Mouse (Mus musculus) MEL (cell line): ENCODE results near the gene Pls3. TPM values are rescaled to one million over a fixed set of nuclear protein-coding genes. Genes with fewer than 3 reads are reported as not detected.
A peak's percentile ranks its signal among the peaks of the same experiment; 100 is the strongest.

Source experiments
- DNase-seq: peaks from one replicate; pipeline ENCODE4 v3.0.0; 2011; ENCODE audit warnings: low read depth, low spot score
- H3K27ac ChIP-seq: 2 replicates; pipeline ENCODE4 v1.5.1; 2012; ENCODE audit warnings: low read depth, mild to moderate bottlenecking, control low read depth, low read length, moderate library complexity; ENCODE audit not compliant: control insufficient read depth
- H3K27me3 ChIP-seq, 2 experiments: fragments of 150-350 bp in 1 of 2; sonication (generic) in 1 of 2; 2 replicates each; pipeline ENCODE4 v1.6.1; 2012; ENCODE audit warnings: low read length in 2 of 2, mild to moderate bottlenecking in 2 of 2, improper control_type of control experiment in 1 of 2, moderate library complexity in 1 of 2; ENCODE audit not compliant: insufficient read depth in 2 of 2, control insufficient read depth in 1 of 2
- H3K36me3 ChIP-seq, 2 experiments: 2 replicates each; pipeline ENCODE4 v1.6.1; 2012 to 2014; ENCODE audit warnings: low read length in 2 of 2, improper control_type of control experiment in 1 of 2, inconsistent platforms in 1 of 2, mild to moderate bottlenecking in 1 of 2; ENCODE audit not compliant: insufficient read depth in 2 of 2, control insufficient read depth in 1 of 2
- H3K4me1 ChIP-seq, 2 experiments: fragments of 150-350 bp in 1 of 2; sonication (generic) in 1 of 2; 2 replicates each; pipeline ENCODE4 v1.6.1; 2012; ENCODE audit warnings: low read length in 2 of 2, improper control_type of control experiment in 1 of 2, mild to moderate bottlenecking in 1 of 2; ENCODE audit not compliant: insufficient read depth in 2 of 2, control insufficient read depth in 1 of 2
- H3K4me3 ChIP-seq, 2 experiments: fragments of 150-350 bp in 1 of 2; sonication (generic) in 1 of 2; 2 replicates each; pipeline ENCODE4 v1.5.1; 2012; ENCODE audit warnings: low read depth in 2 of 2, low read length in 2 of 2, mild to moderate bottlenecking in 2 of 2, moderate library complexity in 2 of 2, control low read depth in 1 of 2, improper control_type of control experiment in 1 of 2; ENCODE audit not compliant: control insufficient read depth in 1 of 2, insufficient read depth in 1 of 2
- H3K79me2 ChIP-seq: 2 replicates; pipeline ENCODE4 v1.6.1; 2012; ENCODE audit warnings: mild to moderate bottlenecking, low read length, moderate library complexity; ENCODE audit not compliant: control insufficient read depth, poor library complexity, insufficient read depth
- H3K9ac ChIP-seq: 2 replicates; pipeline ENCODE4 v1.6.1; 2012; ENCODE audit warnings: low read depth, mild to moderate bottlenecking, control low read depth, low read length, moderate library complexity; ENCODE audit not compliant: control insufficient read depth, poor library complexity, severe bottlenecking
- H3K9me3 ChIP-seq: fragments of 150-350 bp; sonication (generic); replicated peaks from 2 replicates; pipeline ENCODE4 v1.6.1; 2012; ENCODE audit warnings: mild to moderate bottlenecking, low read length, improper control_type of control experiment, moderate library complexity; ENCODE audit not compliant: insufficient read depth
- BHLHE40 ChIP-seq: IDR thresholded peaks from 2 replicates; pipeline ENCODE4 v1.6.1; 2012; ENCODE audit warnings: low read depth, mild to moderate bottlenecking, inconsistent platforms, low read length, improper control_type of control experiment, borderline replicate concordance
- CHD1 ChIP-seq: IDR thresholded peaks from 2 replicates; pipeline ENCODE4 v1.6.1; 2012; ENCODE audit warnings: low read depth, mild to moderate bottlenecking, inconsistent platforms, low read length, improper control_type of control experiment
- CHD2 ChIP-seq: IDR thresholded peaks from 2 replicates; pipeline ENCODE4 v1.6.1; 2011; ENCODE audit warnings: low read length, improper control_type of control experiment
- CTCF ChIP-seq, 3 experiments: IDR thresholded peaks in 2 of 3; conservative IDR thresholded peaks in 1 of 3; 2 replicates each; pipeline ENCODE4 v1.5.1; 2011 to 2012; ENCODE audit warnings: low read length in 3 of 3, low read depth in 2 of 3, mild to moderate bottlenecking in 2 of 3, improper control_type of control experiment in 1 of 3, inconsistent platforms in 1 of 3, mixed read lengths in 1 of 3, moderate library complexity in 1 of 3; ENCODE audit not compliant: control insufficient read depth in 1 of 3, insufficient read depth in 1 of 3, poor library complexity in 1 of 3, severe bottlenecking in 1 of 3
- E2F4 ChIP-seq: IDR thresholded peaks from 2 replicates; pipeline ENCODE4 v1.6.1; 2011; ENCODE audit warnings: low read depth, low read length, improper control_type of control experiment, borderline replicate concordance
- EP300 ChIP-seq, 2 experiments: IDR thresholded peaks; 2 replicates each; pipeline ENCODE4 v1.6.1; 2011; ENCODE audit warnings: improper control_type of control experiment in 2 of 2, low read length in 2 of 2, low read depth in 1 of 2, mild to moderate bottlenecking in 1 of 2
- ETS1 ChIP-seq: IDR thresholded peaks from 2 replicates; pipeline ENCODE4 v1.6.1; 2012; ENCODE audit warnings: low read depth, mild to moderate bottlenecking, inconsistent platforms, low read length, improper control_type of control experiment, moderate library complexity
- GABPA ChIP-seq: IDR thresholded peaks from 2 replicates; pipeline ENCODE4 v1.6.1; 2012; ENCODE audit warnings: low read depth, mild to moderate bottlenecking, inconsistent platforms, low read length, improper control_type of control experiment, moderate library complexity
- GATA1 ChIP-seq: IDR thresholded peaks from 2 replicates; pipeline ENCODE4 v1.6.1; 2011; ENCODE audit warnings: low read depth, low read length, improper control_type of control experiment
- MAFK ChIP-seq: IDR thresholded peaks from 2 replicates; pipeline ENCODE4 v1.6.1; 2011; ENCODE audit warnings: low read depth, mild to moderate bottlenecking, low read length, improper control_type of control experiment, borderline replicate concordance
- MAX ChIP-seq: IDR thresholded peaks from 2 replicates; pipeline ENCODE4 v1.6.1; 2011; ENCODE audit warnings: low read length, improper control_type of control experiment
- MEF2A ChIP-seq: IDR thresholded peaks from 2 replicates; pipeline ENCODE4 v1.6.1; 2014; ENCODE audit warnings: low read depth, mild to moderate bottlenecking, inconsistent platforms, low read length, improper control_type of control experiment; ENCODE audit not compliant: poor library complexity, insufficient replicate concordance, severe bottlenecking; ENCODE audit errors: extremely low read depth
- MYB ChIP-seq: IDR thresholded peaks from 2 replicates; pipeline ENCODE4 v1.6.1; 2011; ENCODE audit warnings: mild to moderate bottlenecking, low read depth, low read length, improper control_type of control experiment
- POLR2AphosphoS2 ChIP-seq: IDR thresholded peaks from 2 replicates; pipeline ENCODE4 v1.6.1; 2011; ENCODE audit warnings: low read length, improper control_type of control experiment
- RCOR1 ChIP-seq: IDR thresholded peaks from 2 replicates; pipeline ENCODE4 v1.6.1; 2012; ENCODE audit warnings: low read depth, mild to moderate bottlenecking, inconsistent platforms, low read length, improper control_type of control experiment
- SIN3A ChIP-seq: IDR thresholded peaks from 2 replicates; pipeline ENCODE4 v1.6.1; 2012; ENCODE audit warnings: low read length, improper control_type of control experiment, inconsistent platforms
- SMC3 ChIP-seq: IDR thresholded peaks from 2 replicates; pipeline ENCODE4 v1.6.1; 2011; ENCODE audit warnings: low read depth, low read length, improper control_type of control experiment
- TAL1 ChIP-seq: IDR thresholded peaks from 2 replicates; pipeline ENCODE4 v1.6.1; 2012; ENCODE audit warnings: mild to moderate bottlenecking, inconsistent platforms, low read length, moderate library complexity, mixed read lengths
- TBP ChIP-seq: IDR thresholded peaks from 2 replicates; pipeline ENCODE4 v1.8.0; 2011; ENCODE audit warnings: low read depth, low read length, improper control_type of control experiment
- TCF12 ChIP-seq: IDR thresholded peaks from 2 replicates; pipeline ENCODE4 v1.6.1; 2014; ENCODE audit warnings: low read depth, mild to moderate bottlenecking, inconsistent platforms, low read length, improper control_type of control experiment, moderate library complexity
- USF1 ChIP-seq: IDR thresholded peaks from 2 replicates; pipeline ENCODE4 v1.6.1; 2014; ENCODE audit warnings: low read depth, mild to moderate bottlenecking, inconsistent platforms, low read length, improper control_type of control experiment, moderate library complexity
- USF2 ChIP-seq, 2 experiments: IDR thresholded peaks; 2 replicates each; pipeline ENCODE4 v1.6.1; 2011 to 2012; ENCODE audit warnings: improper control_type of control experiment in 2 of 2, low read length in 2 of 2, borderline replicate concordance in 1 of 2, inconsistent platforms in 1 of 2, low read depth in 1 of 2, mild to moderate bottlenecking in 1 of 2; ENCODE audit not compliant: insufficient read depth in 1 of 2
- ZKSCAN1 ChIP-seq: IDR thresholded peaks from 2 replicates; pipeline ENCODE4 v1.6.1; 2012; ENCODE audit warnings: low read depth, mild to moderate bottlenecking, inconsistent platforms, low read length, improper control_type of control experiment, moderate library complexity
- ZMIZ1 ChIP-seq: IDR thresholded peaks from 2 replicates; pipeline ENCODE4 v1.6.1; 2012; ENCODE audit warnings: low read depth, mild to moderate bottlenecking, inconsistent platforms, low read length, improper control_type of control experiment, moderate library complexity
- ZNF384 ChIP-seq: IDR thresholded peaks from 2 replicates; pipeline ENCODE4 v1.6.1; 2012; ENCODE audit warnings: low read depth, mild to moderate bottlenecking, inconsistent platforms, low read length, improper control_type of control experiment
- polyA plus RNA-seq, 2 experiments: library from polyadenylated mRNA; stranded (reverse) in 1 of 2; unstranded in 1 of 2; fragments of >175 nt in 1 of 2; fragments of >200 nt in 1 of 2; gene quantifications; 2 replicates each; pipeline versions ENCODE4 v1.2.1 to v1.2.4; 2012; ENCODE audit warnings: low replicate concordance in 2 of 2, low read depth in 1 of 2; ENCODE audit not compliant: insufficient read length in 2 of 2, insufficient read depth in 1 of 2, missing spikeins in 1 of 2
- total RNA-seq: library from RNA; depleted of rRNA; stranded (reverse); fragments of 300-350 nt; gene quantifications from 2 replicates; pipeline ENCODE4 v1.2.3, GENCODE M21; 2012

The Pls3 gene
- total and polyA plus RNA-seq, 3 experiments = 1.7 to 4.3 TPM; not detected in 1

GRCm38 (mm10) chrX:75844290-75844689 lies 30.7 kb downstream of the Pls3 start:
- peaks cover 3 to 4% of the 10 kb centered on the region in 2 experiments; a peak in 3 of 4 replicates for H3K4me1 ChIP-seq
- peak overlapping the region; percentile 42 for H3K27ac ChIP-seq
- peak; percentile 64 for TF ChIP-seq TCF12
- peak; percentile 65; the same call in 1 of the 2 replicates for TF ChIP-seq GATA1
- peak; percentile 70 for TF ChIP-seq ETS1
- peak; percentile 65 for TF ChIP-seq RCOR1
- TF ChIP-seq EP300 (IDR thresholded peaks at IDR 0.05; ENCODE audit: low read depth in 1 of 2, low read length in 2 of 2) = peak; percentile 72 to 79
- peak; percentile 54; the same call in 1 of the 2 replicates for TF ChIP-seq TAL1
- TF ChIP-seq ZMIZ1 = no peak
- no peak for TF ChIP-seq POLR2AphosphoS2

GRCm38 (mm10) chrX:75842835-75843234 lies 32.1 kb downstream of the Pls3 start:
- Histone ChIP-seq H3K36me3 (peaks cover 0 to 9% of the 10 kb centered on the region in 2 experiments; a peak in 2 of 4 replicates), H3K27ac (no peak overlapping the region), H3K27me3 (no peaks in the 10 kb centered on the region), H3K9ac (no peak overlapping the region)
- no peak for TF ChIP-seq SIN3A
- no peak for TF ChIP-seq BHLHE40
- TF ChIP-seq CTCF (IDR thresholded peaks at IDR 0.05 in 2 of 3, conservative IDR thresholded peaks at IDR 0.05 in 1 of 3; ENCODE audit: control insufficient read depth in 1 of 3, insufficient read depth in 1 of 3, low read depth in 2 of 3, low read length in 3 of 3, poor library complexity in 1 of 3, severe bottlenecking in 1 of 3) = no peak
- no peak for TF ChIP-seq ZKSCAN1
- no peak for TF ChIP-seq GATA1
- TF ChIP-seq CHD1 = no peak
- no peak for TF ChIP-seq MYB
- TF ChIP-seq CHD2 = no peak
- TF ChIP-seq, all 39 proteins: peak for 0
- H3K79me2 ChIP-seq = no peaks in the 10 kb centered on the region
- no peak for DNase-seq
- peaks cover 3 to 4% of the 10 kb centered on the region in 2 experiments; a peak in 3 of 4 replicates for H3K4me1 ChIP-seq
- H3K9me3 ChIP-seq = no peaks in the 10 kb centered on the region
- H3K4me3 ChIP-seq = no peak overlapping the region

More at GRCm38 (mm10) chrX:75844290-75844689, 30.7 kb downstream of the Pls3 start:
- no peak overlapping the region for H3K9ac ChIP-seq
- no peaks in the 10 kb centered on the region for H3K79me2 ChIP-seq
- H3K4me3 ChIP-seq = no peak overlapping the region
- DNase-seq = peak; percentile 77
- peaks cover 0 to 9% of the 10 kb centered on the region in 2 experiments; a peak in 2 of 4 replicates for H3K36me3 ChIP-seq
- H3K27me3 ChIP-seq = no peaks in the 10 kb centered on the region
- no peaks in the 10 kb centered on the region for H3K9me3 ChIP-seq

GRCm38 (mm10) chrX:75842120-75842519 lies 32.9 kb downstream of the Pls3 start:
- no peak overlapping the region for H3K27ac ChIP-seq
- peaks cover 3 to 4% of the 10 kb centered on the region in 2 experiments; a peak in 3 of 4 replicates for H3K4me1 ChIP-seq
- H3K4me3 ChIP-seq = no peak overlapping the region
- H3K79me2 ChIP-seq = no peaks in the 10 kb centered on the region
- DNase-seq = no peak
- H3K9ac ChIP-seq = no peak overlapping the region
- H3K27me3 ChIP-seq = no peaks in the 10 kb centered on the region
- no peaks in the 10 kb centered on the region for H3K9me3 ChIP-seq
- peaks cover 0 to 9% of the 10 kb centered on the region in 2 experiments; a peak in 2 of 4 replicates for H3K36me3 ChIP-seq
- no peak for TF ChIP-seq USF1
- no peak for TF ChIP-seq USF2 (IDR thresholded peaks at IDR 0.05; ENCODE audit: borderline replicate concordance in 1 of 2, insufficient read depth in 1 of 2, low read depth in 1 of 2, low read length in 2 of 2)
- TF ChIP-seq MEF2A = no peak
- no peak for TF ChIP-seq MYB
- TF ChIP-seq TCF12 = no peak
- TF ChIP-seq POLR2AphosphoS2 = no peak
- no peak for TF ChIP-seq BHLHE40
- no peak for TF ChIP-seq MAX
- no peak for TF ChIP-seq ETS1
- no peak for TF ChIP-seq TBP
- TF ChIP-seq EP300 (IDR thresholded peaks at IDR 0.05; ENCODE audit: low read depth in 1 of 2, low read length in 2 of 2) = no peak
- TF ChIP-seq E2F4 = no peak
- no peak for TF ChIP-seq TAL1
- no peak for TF ChIP-seq GABPA
- TF ChIP-seq MAFK = no peak
- no peak for TF ChIP-seq SMC3
- no peak for TF ChIP-seq GATA1
- TF ChIP-seq ZNF384 = no peak
